Mouse (Mus musculus): ENCODE measurements around the gene Palm2.

Gene Palm2

DNA sequence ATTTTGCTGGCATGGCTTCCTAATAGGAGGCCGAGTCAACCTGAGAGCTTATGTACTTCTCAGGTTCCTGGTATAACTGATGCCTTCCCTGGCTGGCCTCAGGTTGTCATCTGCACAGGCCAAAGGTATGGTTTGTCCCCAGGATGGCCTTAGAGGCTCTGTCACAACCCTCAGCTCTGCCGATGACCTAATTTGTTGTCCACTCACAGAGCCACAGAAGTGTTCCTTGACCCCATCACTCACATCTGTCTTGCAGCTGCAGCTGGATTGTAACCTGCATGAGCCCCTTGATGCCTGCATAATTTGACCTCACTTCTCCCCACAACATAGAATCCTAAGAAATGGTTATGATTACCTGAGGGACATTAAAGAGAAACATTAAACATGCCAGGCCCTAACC lies 190.8 kb downstream of the Palm2 start:
- DNase-seq, result no peak

DNA sequence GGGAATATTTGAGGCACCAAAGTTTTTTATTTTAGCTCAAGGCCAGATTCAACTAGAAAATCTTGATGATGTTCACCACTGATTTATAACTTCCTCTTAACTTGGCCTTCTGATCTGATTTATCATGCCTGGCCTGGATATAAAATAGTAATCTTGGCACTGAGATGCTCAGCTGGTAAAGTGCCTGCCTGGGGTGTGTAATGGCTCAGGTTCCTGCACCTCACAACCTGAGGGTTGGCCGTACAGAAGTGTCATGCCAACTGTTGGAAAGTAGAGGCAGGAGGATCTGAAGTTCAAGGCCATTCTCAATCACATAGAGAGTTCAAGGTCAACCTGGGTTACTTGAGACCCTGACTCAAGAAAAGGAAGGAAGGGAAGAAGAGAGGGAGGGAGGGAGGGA lies 191.3 kb downstream of the Palm2 start:
- DNase-seq, result no peak

GRCm38 (mm10) chr4:57625756-57626155 lies 191.7 kb downstream of the Palm2 start:
- DNase-seq, result no peak

DNA sequence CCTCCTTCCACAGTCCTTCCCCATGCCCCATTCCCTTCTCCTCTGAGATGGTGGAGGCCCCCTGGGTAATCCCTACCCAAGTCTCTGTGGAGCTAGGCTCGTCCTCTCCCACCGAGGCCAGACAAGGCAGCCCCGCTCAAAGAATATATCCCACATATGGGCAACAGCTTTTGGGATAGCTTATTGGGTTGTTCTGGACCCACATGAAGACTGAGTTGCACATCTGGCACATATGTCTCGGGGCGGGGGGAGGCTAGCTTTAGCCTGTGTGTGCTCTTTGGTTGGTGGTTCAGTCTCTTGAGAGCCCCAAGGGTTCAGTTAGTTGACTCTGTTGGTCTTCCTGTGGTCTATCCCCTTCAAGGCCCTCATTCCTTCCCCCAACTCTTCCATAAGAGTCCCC lies 192.9 kb downstream of the Palm2 start:
- no peak for DNase-seq

- DNase-seq, result no peak
Measured at GRCm38 (mm10) chr4:57632386-57632785, 198.3 kb downstream of the Palm2 start.

DNA sequence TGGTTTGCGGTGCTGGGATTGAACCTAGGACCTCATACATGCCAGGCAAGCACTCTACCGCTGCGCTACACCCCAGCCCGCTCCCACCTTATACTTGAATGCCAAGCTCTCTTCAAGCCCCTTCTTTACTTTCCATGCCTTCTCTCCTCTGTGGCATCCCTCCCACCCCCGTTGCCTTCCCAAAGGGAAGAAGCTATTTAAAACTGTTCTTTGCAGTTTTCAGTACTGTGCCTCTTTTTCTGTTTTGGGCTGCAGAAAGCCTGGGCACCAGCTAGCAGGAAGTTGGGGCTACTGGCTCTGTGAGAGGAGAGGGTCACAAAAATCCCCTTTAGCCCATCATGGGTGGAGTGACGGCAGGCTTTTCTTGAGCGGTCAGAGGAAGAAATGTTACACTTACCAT lies 199.0 kb downstream of the Palm2 start:
- DNase-seq, result no peak

- no peak for DNase-seq
Measured at GRCm38 (mm10) chr4:57634956-57635355, 200.9 kb downstream of the Palm2 start.

DNA sequence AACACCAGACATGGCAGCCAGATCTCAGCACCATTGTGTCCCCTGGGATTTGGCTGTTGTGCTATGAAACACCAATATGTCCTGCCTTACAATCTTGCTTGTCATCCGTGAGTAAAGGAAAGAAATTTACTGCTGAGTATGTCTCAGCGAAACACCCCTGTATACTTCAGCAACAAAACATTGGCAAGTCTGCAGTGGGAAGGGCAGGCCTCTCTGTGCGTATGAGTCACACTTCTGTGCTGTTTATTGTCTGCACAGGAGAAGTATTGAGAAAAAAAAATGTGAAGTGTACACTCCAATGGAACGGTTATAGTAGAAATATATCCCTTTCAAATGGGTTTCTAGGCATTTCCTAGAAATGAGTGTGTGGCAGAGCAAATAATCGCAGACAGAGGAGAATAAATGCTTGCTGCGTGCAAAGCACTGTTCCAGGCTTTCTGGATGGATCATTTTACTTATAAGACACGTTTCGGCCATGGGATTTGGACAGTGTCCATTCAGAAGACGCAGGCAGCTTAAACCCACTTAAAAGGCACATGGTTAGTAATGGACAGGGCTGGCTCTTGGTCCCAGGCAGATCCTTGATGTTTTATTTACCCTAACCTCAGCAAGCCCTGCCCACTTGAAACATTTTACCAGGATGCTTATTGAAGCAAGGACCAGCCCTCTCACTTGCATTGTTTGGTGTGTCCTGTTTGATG lies 202.9 kb downstream of the Palm2 start:
- DNase-seq, result no peak

- no peak for DNase-seq
Measured at GRCm38 (mm10) chr4:57637636-57638386, 203.8 kb downstream of the Palm2 start.

GRCm38 (mm10) chr4:57638941-57639340 lies 204.9 kb downstream of the Palm2 start:
- no peak for DNase-seq

DNA sequence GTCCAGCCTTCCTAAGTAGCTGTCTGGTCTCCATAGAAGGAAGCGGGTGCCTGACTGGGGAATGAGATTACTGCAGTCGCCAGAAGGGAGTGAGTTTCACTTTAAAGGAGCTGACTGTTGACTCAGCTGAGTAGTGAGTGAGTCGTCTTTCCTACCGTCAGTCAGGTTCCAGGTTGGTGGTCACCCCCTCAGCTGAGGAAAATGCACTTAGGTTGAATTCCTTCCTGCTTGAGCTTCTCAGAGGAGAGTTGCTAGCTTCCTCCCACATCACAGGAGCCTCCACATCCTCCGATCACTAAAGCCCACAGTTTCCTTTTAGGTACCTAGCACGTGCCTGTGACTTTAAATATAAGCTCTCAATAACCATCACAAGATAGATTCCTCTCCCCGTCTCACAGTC lies 206.2 kb downstream of the Palm2 start:
- DNase-seq, result no peak

GRCm38 (mm10) chr4:57640971-57641370 lies 206.9 kb downstream of the Palm2 start:
- DNase-seq, result no peak

DNA sequence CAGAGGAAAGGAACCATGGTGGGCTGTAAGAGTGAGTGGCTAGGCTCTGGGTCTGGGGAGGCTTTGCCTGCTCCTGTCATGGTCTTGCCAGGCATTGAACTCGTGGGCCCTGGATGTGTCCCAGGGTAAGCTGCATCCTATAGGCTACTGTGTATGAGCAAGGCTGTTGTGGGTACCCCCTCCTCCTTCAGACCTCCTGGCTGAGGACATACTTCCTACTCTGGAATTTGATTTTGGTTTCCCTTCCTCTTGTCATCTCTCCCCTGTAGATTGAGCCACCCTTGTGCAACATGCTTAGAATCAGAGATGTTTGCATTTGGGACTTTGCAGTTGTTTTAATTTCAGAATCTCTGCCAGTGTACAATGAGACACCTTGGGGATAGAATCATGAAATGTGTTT lies 216.9 kb downstream of the Palm2 start:
- no peak for DNase-seq

DNA sequence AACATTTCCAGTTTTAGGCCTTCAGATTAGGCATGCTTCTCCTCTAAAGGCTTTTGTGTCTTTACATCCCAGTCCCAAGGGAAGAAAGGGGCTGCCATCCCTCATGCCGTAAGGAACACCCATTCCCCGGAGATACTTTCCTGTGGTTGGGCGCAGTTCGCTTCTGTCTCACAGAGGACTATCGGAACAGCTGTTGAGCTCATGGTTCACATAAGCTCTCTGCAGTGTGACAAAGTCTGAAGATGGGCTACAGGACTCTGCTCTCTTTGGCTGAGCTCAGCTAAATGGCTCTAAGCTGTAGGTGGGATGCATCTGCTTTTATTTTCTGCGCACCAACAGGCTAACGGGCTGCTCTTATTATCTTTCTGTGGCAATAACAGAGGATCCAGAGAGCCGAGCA lies 217.5 kb downstream of the Palm2 start:
- DNase-seq, result no peak

GRCm38 (mm10) chr4:57652185-57652904 lies 218.3 kb downstream of the Palm2 start:
- no peak for DNase-seq

- DNase-seq, result no peak
Measured at GRCm38 (mm10) chr4:57655966-57656365, 221.9 kb downstream of the Palm2 start.

- DNase-seq, result no peak
Measured at GRCm38 (mm10) chr4:57656388-57656787, 222.3 kb downstream of the Palm2 start.

DNA sequence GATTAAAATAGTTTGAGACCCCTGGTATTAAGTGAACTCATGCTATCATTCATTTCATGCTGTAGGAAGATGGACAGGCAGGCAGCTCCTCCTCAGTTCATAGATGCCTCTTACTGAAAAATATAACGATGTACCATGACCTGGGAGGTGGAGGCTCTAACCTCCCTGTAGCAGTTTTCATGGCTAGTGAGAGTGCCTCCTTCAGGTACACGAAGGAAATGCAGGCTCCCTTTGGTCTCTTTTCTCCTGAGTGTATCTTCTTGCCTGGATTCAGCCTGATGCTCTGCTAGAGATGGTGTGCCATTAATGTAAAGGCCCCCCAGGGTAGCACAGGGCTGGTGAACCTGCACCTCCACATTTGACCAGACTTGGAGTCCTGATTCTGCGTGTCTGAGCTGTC lies 222.8 kb downstream of the Palm2 start:
- DNase-seq, result no peak

DNA sequence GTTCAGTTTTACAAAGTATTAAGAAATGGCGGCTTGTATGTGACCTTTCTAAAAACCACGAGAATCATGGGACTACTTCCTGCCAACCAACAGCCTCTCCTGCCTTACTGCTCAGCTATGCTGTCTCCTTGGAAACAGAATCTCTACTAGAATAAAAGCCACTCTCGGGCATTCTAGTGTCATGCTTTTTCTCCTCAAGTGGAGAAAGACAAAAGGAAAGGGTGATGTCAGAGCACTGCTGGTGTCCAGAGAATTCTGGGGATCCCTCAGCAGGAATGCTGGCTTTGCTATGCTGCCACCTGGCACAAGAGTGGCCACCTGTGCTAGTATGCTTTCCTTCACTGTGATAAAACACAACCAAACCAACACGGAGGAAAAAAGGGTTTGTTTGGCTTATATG lies 226.4 kb downstream of the Palm2 start:
- no peak for DNase-seq

GRCm38 (mm10) chr4:57666101-57666500 lies 232.1 kb downstream of the Palm2 start:
- no peak for DNase-seq

- peak; percentile 34 for DNase-seq
Measured at GRCm38 (mm10) chr4:57670813-57671469, 236.9 kb downstream of the Palm2 start.

GRCm38 (mm10) chr4:57672541-57672940 lies 238.5 kb downstream of the Palm2 start:
- DNase-seq, result no peak

All from kidney, adult 9 months (tissue).